Mouse (Mus musculus): ENCODE measurements around the gene Tap2. TPM values are rescaled to one million over a fixed set of nuclear protein-coding genes. Genes with fewer than 3 reads are reported as not detected.

Tap2 gene
- total RNA-seq, 2 experiments from 2014 or later: 3.1 to 5.0 TPM

DNA sequence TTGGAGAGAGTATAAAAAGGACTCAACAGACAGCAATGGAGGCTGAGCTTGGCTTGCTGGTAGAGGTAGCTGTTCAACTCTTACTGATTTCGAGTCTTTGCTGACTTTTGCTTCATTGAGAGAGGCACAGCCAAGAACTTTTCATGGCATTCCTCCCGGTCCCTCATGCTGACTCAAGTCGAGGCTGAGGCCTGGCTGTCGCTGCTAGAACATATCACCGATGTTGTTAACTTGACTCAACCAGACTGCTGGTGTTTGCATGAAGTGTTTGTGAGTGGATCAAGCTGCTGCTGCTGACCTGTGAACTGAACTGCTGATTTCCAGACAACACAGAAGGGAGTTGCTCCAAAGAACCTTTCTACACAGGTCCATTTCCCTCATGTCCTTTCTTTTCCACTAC is 33.4 kb downstream of the Tap2 start:
- DNase-seq (ENCODE audit: low spot score in 2 of 2): no peak
- intact Hi-C loops (cut with DNase I): loop anchor here (10.0 kb wide), 1 partner anchor 132 kb away; no protein-coding TSS in a partner anchor

DNA sequence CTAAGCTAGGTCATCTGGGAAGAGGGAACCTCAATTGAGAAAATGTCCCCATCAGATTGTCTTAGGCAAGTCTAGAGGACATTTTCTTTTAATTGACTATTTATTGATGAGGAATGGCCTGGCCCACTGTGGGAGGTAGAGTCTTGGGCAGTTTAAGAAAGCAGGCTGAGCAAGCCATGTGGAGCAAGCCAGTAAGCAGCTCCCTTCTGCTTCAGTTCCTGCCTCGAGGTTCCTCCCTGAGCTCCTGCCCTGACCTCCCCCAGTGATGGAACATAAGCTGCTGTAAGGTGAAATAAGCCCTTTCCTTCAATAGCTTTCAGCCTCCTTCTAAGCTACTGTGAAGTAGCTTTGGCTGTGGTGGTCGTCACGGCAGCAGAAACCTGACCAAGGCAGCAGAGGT is 34.4 kb downstream of the Tap2 start:
- intact Hi-C loops (cut with DNase I): loop anchor here (10.0 kb wide), 1 partner anchor 133 kb away; no protein-coding TSS in a partner anchor
- no peak for DNase-seq (ENCODE audit: low spot score in 2 of 2)

DNA sequence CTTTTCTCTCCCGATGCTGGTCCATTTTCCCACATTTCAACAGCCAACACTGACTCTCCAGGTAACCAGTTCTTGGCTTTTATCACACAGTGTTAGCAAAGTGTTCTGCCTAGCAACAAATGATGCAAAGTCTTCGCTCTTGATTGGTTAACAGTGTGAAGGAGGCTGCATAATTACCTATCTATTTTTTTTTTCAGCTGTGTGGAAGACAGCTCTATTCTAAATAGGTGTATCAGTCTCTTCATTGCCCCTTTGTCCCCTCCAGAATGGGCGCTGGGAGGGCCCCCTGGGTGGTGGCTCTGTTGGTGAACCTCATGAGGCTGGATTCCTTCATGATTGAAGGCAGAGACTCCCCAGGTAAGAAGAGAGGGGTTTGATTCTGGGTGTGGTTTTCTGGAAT is 35.4 kb downstream of the Tap2 start, which contains the start of gene H2-Ob:
H2-Ob (plus strand) TSS at position 198 of the 400 bp plus-strand sequence.
- intact Hi-C loops (cut with DNase I): loop anchor here (10.0 kb wide), 1 partner anchor 134 kb away; no protein-coding TSS in a partner anchor
- DNase-seq (ENCODE audit: low spot score in 2 of 2): peak; percentile 67 to 77

- no peak for DNase-seq (ENCODE audit: low spot score in 2 of 2)
- intact Hi-C loops (cut with DNase I): loop anchor here (10.0 kb wide), 1 partner anchor 135 kb away; no protein-coding TSS in a partner anchor
Observed at GRCm38 (mm10) chr17:34239601-34240041, 36.3 kb downstream of the Tap2 start.

DNA sequence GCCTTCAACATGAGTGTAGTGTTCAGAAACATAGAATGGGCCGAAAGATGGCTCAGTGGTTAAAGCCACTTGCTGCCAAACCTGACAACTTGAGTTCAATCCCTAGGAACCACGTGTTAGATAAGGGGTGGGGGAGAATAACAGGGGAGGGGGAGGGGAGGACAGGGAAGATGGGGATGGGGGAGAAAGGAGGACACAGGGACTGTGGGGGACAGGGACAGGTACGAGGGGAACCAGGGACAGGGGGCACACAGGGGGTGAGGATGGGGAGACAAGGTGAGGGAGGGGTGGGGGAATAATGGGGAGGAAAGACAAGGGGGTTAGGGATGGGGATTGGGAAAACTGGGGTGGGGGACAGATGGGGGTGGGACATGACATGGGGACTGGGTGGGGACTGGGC is 37.0 kb downstream of the Tap2 start:
- DNase-seq (ENCODE audit: low spot score in 2 of 2): no peak
- intact Hi-C loops (cut with DNase I): no loop called here

- DNase-seq (ENCODE audit: low spot score in 2 of 2): no peak
- intact Hi-C loops (cut with DNase I): no loop called here
Observed at GRCm38 (mm10) chr17:34240916-34241315, 37.6 kb downstream of the Tap2 start.

GRCm38 (mm10) chr17:34244656-34245055 is 41.3 kb downstream of the Tap2 start:
- DNase-seq (ENCODE audit: low spot score in 2 of 2): no peak
- intact Hi-C loops (cut with DNase I): loop anchor here (5.0 kb wide), 1 partner anchor 168 kb away; no protein-coding TSS in a partner anchor

DNA sequence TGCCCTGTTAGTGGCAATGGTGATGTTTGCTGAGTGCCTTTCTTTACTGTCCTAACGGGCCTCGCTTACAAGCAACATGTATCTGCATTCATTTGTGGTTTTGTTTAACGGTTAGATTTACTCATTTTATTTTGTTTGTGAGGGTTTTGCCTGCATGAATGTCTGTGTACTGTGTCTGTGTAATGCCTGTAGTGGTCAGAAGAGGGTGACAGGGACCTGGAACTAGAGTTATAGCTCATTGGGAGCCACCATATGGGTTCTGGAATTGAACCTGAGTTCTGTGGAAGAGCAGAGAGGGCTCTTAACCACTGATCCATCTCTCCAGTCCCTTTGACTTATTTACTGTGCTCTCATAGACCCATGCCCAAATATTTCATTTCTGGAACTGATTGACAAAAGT is 43.7 kb downstream of the Tap2 start:
- intact Hi-C loops (cut with DNase I): loop anchor here (5.0 kb wide), 1 partner anchor 165 kb away; no protein-coding TSS in a partner anchor

DNA sequence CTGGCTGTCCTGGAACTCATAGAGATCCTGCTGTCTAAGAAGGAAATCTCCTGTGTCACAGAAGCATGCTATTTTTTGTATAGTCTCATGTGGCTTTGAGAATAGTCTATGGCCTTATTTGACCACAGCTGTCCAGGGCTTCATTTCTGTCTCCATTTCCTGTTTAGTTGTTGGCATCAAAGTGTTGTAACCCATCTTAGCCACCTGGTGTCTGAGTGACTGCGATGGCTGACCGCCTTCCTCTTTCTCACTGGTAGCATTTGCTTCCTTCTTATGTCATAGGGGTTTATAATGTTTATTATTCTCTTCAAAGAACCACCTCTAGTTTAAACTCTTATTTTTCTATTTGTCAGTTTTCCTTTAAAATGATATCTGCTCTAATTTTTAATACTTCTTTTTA is 45.4 kb downstream of the Tap2 start:
- intact Hi-C loops (cut with DNase I): loop anchor here (5.0 kb wide), 1 partner anchor 164 kb away; no protein-coding TSS in a partner anchor
- no peak for DNase-seq (ENCODE audit: low spot score in 2 of 2)

More for the DNA sequence above, 43.7 kb downstream of the Tap2 start:
- no peak for DNase-seq (ENCODE audit: low spot score in 2 of 2)

GRCm38 (mm10) chr17:34249361-34249760 is 46.0 kb downstream of the Tap2 start:
- intact Hi-C loops (cut with DNase I): loop anchor here (5.0 kb wide), 1 partner anchor 163 kb away; no protein-coding TSS in a partner anchor
- no peak for DNase-seq (ENCODE audit: low spot score in 2 of 2)

DNA sequence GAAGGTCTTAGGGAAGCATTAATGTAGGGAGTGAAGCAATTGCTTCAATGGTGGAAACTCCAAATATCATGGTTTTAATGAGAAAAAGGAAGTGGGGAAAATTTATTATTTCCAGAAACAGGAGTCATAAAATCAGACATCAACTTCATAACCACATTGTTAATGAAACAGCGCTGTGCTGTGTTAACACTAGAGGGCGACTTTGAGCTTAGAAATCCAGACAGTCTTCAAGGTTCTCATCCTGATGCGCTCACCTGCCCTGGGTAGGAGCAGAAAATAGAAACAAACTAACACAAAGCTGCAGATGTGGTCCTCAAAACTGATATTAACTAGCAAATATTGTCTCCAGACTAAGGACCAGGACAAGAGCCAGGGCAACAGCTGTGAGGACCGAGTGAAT is 46.6 kb downstream of the Tap2 start:
- intact Hi-C loops (cut with DNase I): loop anchor here (2.0 to 5.0 kb wide), 3 partner anchors 63 to 162 kb away; no protein-coding TSS in a partner anchor
- peak; percentile 65 to 67 for DNase-seq (ENCODE audit: low spot score in 2 of 2)

DNA sequence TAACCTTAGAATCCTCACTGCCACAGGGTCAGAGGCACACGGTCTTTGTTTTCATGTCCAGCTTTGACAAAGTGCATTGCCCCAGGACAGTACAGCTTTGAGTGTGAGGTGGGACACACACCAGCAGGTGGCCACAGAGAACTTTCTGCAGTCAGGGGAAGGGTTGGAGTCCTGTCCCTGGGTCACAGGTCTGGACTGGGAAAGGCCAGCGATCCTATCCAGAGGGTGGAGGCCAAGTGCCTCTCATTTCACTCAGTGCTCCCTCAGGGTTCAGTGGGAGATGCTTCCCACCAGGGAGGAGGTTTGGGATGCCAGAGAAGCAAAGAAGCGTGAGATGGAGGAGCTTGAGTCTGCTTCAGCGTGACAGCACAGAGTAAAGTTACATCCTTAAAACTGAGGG is 48.3 kb downstream of the Tap2 start:
- DNase-seq (ENCODE audit: low spot score in 2 of 2): no peak
- intact Hi-C loops (cut with DNase I): loop anchor here (2.0 kb wide), 2 partner anchors 61 to 97 kb away; no protein-coding TSS in a partner anchor

DNA sequence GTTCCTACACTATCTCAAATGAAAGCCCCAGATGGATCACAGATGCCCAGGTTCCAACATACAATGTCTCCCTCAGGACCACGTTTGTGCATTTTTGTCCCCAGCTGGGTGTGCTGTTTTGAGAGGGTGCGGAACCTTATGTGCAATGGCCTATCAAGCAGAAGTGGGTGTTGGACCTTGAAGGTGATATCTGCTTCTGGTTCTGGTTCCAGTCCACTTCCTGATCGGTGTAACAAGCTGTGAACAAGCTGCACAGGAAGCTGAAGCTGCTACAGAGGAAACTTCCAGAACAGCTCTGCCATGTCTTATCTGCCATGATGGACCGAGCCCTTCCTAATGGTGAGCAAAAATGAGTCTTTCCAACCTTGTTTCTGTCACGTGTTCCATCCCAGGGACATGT is 53.2 kb downstream of the Tap2 start:
- intact Hi-C loops (cut with DNase I): no loop called here
- no peak for DNase-seq (ENCODE audit: low spot score in 2 of 2)

DNA sequence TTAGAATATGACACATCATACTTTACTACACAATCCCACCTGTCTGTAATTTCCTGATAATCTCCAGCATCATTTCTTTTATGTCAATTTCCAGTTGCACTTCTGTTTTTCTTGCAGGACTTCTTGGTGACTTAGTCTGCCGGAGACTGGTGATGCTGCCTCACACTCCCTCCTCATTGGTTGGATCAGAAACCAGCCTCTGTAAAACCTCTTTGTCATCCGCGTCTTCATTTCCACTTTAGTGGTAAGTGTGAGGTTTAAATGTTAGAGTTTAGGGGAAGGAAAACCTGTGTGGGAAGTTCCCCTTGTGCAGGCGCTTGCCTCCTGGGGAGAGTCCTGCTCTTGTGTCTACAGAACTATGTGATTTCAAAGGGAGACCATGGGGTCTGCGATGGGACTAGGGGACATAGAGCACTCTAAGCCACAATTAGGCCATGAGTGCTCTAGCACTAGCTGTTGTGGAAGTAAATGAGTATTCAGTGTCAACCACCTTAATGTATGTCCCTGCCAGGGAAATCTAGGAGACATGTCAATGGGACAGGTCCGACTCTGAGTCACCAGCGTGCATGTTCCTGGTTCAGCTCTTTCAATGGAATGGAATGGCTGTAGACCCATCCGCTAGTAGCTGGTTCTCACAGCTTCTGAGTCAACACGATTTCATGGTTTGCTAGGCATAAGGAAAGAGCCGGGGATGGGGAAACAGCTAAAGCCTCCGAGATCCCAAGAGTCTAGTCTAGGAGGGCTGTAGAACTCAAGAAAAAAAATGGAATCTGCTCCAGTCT is 54.5 kb downstream of the Tap2 start, which contains the start of gene H2-Ab1:
H2-Ab1 (plus strand) TSS at position 96 of the 782 bp plus-strand sequence.
- intact Hi-C loops (cut with DNase I): no loop called here
- DNase-seq (ENCODE audit: low spot score in 2 of 2): peak; percentile 85 to 90

DNA sequence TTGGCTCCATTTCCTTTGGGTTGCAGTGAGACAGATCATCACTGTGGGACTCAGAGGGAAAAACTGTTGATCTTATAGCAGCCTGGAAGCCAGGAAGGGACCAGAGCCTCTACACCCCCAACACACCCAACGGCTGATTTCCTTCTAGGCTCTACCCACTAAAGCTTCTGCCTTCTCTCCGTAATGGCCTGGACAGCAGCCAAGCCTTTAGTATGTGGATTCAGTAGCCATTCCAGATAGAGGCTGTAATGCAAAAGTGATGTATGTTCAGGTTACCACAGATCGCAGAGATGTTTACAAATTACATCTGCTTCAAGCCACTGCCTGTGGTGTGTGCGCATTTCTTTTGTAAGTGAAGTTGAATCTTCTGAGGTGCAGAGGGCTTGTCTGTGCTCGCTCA is 57.2 kb downstream of the Tap2 start:
- intact Hi-C loops (cut with DNase I): no loop called here
- no peak for DNase-seq (ENCODE audit: low spot score in 2 of 2)

DNA sequence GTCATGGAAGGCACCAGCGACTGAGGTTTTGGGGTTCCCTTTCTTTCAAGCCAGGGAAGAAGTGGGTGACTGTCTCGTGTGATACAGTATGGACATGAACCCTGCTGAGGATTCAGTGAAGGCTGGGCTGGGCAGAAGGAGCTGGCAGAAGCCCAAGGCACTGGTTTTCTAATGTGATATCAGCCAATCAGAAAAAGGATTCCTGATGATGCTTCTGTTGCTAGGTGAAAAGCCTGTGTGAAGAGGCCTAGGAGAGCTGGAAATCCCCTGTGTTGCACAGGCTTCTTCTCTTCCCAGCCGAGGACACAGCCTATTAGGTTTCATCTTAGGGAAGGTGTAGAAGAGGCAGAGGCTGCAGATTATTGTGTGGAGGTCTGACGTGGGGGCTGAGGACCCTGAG is 58.2 kb downstream of the Tap2 start:
- peak; percentile 85 to 92 for DNase-seq (ENCODE audit: low spot score in 2 of 2)
- intact Hi-C loops (cut with DNase I): no loop called here

DNA sequence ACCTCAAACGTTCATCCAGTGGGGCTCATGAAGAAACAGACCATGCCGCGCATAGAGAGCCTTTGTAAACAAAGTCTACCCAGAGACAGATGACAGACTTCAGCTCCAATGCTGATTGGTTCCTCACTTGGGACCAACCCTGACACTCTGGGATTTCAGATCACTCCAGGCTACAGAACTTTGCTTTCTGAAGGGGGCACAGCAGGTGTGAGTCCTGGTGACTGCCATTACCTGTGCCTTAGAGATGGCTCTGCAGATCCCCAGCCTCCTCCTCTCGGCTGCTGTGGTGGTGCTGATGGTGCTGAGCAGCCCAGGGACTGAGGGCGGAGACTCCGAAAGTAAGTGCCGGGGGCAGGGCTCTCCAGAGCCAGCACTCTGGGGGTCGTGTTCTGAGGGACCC is 59.7 kb downstream of the Tap2 start:
- intact Hi-C loops (cut with DNase I): no loop called here
- peak; percentile 80 to 83 for DNase-seq (ENCODE audit: low spot score in 2 of 2)

- DNase-seq (ENCODE audit: low spot score in 2 of 2): no peak
- intact Hi-C loops (cut with DNase I): no loop called here
Observed at GRCm38 (mm10) chr17:34263811-34264371, 60.6 kb downstream of the Tap2 start.

- intact Hi-C loops (cut with DNase I): no loop called here
- DNase-seq (ENCODE audit: low spot score in 2 of 2): no peak
Observed at GRCm38 (mm10) chr17:34264452-34265351, 61.4 kb downstream of the Tap2 start.

Measured in left cerebral cortex, postnatal 14 days (tissue).